ENCODE assay signal across 12 mouse cellular contexts in the genomic region with DNA sequence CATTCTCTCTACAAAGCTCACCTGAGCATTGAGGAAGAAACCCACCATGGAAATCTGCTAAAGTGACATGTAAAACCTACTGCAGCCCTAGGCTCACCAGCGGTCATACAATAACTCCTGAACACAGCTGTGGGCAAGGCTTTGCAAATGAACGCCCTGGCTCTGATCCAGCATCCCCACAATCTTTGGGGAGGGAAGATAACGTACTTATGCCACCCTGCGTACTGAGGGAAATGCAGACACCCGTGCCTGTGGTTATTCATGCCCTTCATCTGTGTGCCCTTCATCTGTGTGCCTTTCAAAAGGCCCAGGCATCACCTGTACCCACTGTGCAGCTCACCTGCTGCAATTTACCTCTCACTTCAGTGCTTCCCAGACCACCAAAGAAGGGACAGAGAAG. TPM values are rescaled to one million over a fixed set of nuclear protein-coding genes. Genes with fewer than 3 reads are reported as not detected.
A peak's percentile ranks its signal among the peaks of the same experiment; 100 is the strongest.
DNase-seq lines count a peak whose midpoint lies in the region; ATAC-seq and TF ChIP-seq lines count a peak whose summit lies in the region.
"Had no signal": no experiment of that assay in that cellular context is flagged by ENCODE, and none has a peak within 500 bp of the region (broad histone marks: within the 10 kb centered on the region; RNA-seq: fewer than 3 reads in every experiment).

No protein-coding gene starts in this region.

- H3K9ac ChIP-seq in hindbrain, embryonic 16.5 days (ENCODE audit: low read depth, low read length) = no peak overlapping the region
- no peak overlapping the region for H3K9ac ChIP-seq in hindbrain, postnatal 0 days (replicated peaks; ENCODE audit: low read length)
- no peak overlapping the region for H3K9ac ChIP-seq in intestine, embryonic 16.5 days (ENCODE audit: low read depth, low read length)
- no peak overlapping the region for H3K9ac ChIP-seq in stomach, embryonic 15.5 days
- H3K9ac ChIP-seq: embryonic facial prominence, embryonic 12.5 days had no signal

- DNase-seq in hindbrain, postnatal 0 days (ENCODE audit: low spot score) = no peak
- DNase-seq in testis, postnatal 10 days (ENCODE audit: low spot score) = peak; percentile 52
- no peak for DNase-seq in testis, postnatal 14 days (ENCODE audit: low spot score)
- DNase-seq in left cerebral cortex, adult 18-20 months (ENCODE audit: low spot score in 2 of 2) = no peak
- no peak for DNase-seq in lung, postnatal 4 days
- DNase-seq: adrenal gland, postnatal 25 days; cerebellum, adult 8-10 months had no signal

- H3K27me3 ChIP-seq in hindbrain, embryonic 16.5 days (replicated peaks; ENCODE audit: control insufficient read depth, insufficient read depth, low read length) = no peaks in the 10 kb centered on the region
- no peaks in the 10 kb centered on the region for H3K27me3 ChIP-seq in hindbrain, postnatal 0 days (ENCODE audit: insufficient read depth, low read length)
- no peaks in the 10 kb centered on the region for H3K27me3 ChIP-seq in intestine, embryonic 16.5 days (replicated peaks; ENCODE audit: control insufficient read depth, insufficient read depth, low read length)
- no peaks in the 10 kb centered on the region for H3K27me3 ChIP-seq in stomach, embryonic 15.5 days (replicated peaks)
- H3K27me3 ChIP-seq: embryonic facial prominence, embryonic 12.5 days had no signal

- no peak overlapping the region for H3K4me2 ChIP-seq in hindbrain, embryonic 16.5 days (ENCODE audit: low read length)
- H3K4me2 ChIP-seq in hindbrain, postnatal 0 days (ENCODE audit: low read depth, low read length) = no peak overlapping the region
- H3K4me2 ChIP-seq in intestine, embryonic 16.5 days (ENCODE audit: low read depth, low read length) = no peak overlapping the region
- H3K4me2 ChIP-seq in stomach, embryonic 15.5 days = no peak overlapping the region
- H3K4me2 ChIP-seq: embryonic facial prominence, embryonic 12.5 days had no signal

- H3K27ac ChIP-seq in hindbrain, embryonic 16.5 days (ENCODE audit: low read depth, low read length) = no peak overlapping the region
- no peak overlapping the region for H3K27ac ChIP-seq in hindbrain, postnatal 0 days
- no peak overlapping the region for H3K27ac ChIP-seq in intestine, embryonic 16.5 days (ENCODE audit: low read length)
- H3K27ac ChIP-seq in stomach, embryonic 15.5 days = no peak overlapping the region
- H3K27ac ChIP-seq: embryonic facial prominence, embryonic 12.5 days had no signal

- 0 out of 2 replicates have a peak, but pooled peaks have one; percentile 5 for ATAC-seq in hindbrain, embryonic 16.5 days
- no peak for ATAC-seq in hindbrain, postnatal 0 days
- ATAC-seq in intestine, embryonic 16.5 days = peak; percentile 32; the same call in 1 of the 2 replicates
- ATAC-seq in stomach, embryonic 15.5 days (ENCODE audit: insufficient read depth, low FRiP score, low read depth) = peak; percentile 39; the same call in 1 of the 2 replicates
- ATAC-seq: lung, postnatal 0 days had no signal

- 49% methylated on average over 5 of the region's 5 CpGs for WGBS in hindbrain, embryonic 16.5 days
- WGBS in hindbrain, postnatal 0 days = 45% methylated on average over 5 of the region's 5 CpGs
- 55% methylated on average over 5 of the region's 5 CpGs for WGBS in intestine, embryonic 16.5 days
- WGBS in stomach, embryonic 15.5 days = 53% methylated on average over 5 of the region's 5 CpGs

- H3K36me3 ChIP-seq in hindbrain, embryonic 16.5 days (ENCODE audit: control insufficient read depth, insufficient read depth, low read length) = no peaks in the 10 kb centered on the region
- no peaks in the 10 kb centered on the region for H3K36me3 ChIP-seq in hindbrain, postnatal 0 days (ENCODE audit: insufficient read depth, low read length)
- H3K36me3 ChIP-seq in intestine, embryonic 16.5 days (ENCODE audit: control insufficient read depth, insufficient read depth, low read length) = no peaks in the 10 kb centered on the region
- H3K36me3 ChIP-seq in stomach, embryonic 15.5 days = no peaks in the 10 kb centered on the region
- H3K36me3 ChIP-seq: embryonic facial prominence, embryonic 12.5 days had no signal

- H3K9me3 ChIP-seq in hindbrain, embryonic 16.5 days (ENCODE audit: control insufficient read depth, low read length) = no peaks in the 10 kb centered on the region
- H3K9me3 ChIP-seq in hindbrain, postnatal 0 days (ENCODE audit: low read length) = no peaks in the 10 kb centered on the region
- H3K9me3 ChIP-seq in intestine, embryonic 16.5 days (ENCODE audit: control insufficient read depth, low read length) = no peaks in the 10 kb centered on the region
- no peaks in the 10 kb centered on the region for H3K9me3 ChIP-seq in stomach, embryonic 15.5 days
- H3K9me3 ChIP-seq: embryonic facial prominence, embryonic 12.5 days had no signal

- H3K4me1 ChIP-seq in hindbrain, embryonic 16.5 days (ENCODE audit: control insufficient read depth, insufficient read depth, low read depth, low read length) = no peaks in the 10 kb centered on the region
- H3K4me1 ChIP-seq in hindbrain, postnatal 0 days (ENCODE audit: insufficient read depth, low read length) = no peaks in the 10 kb centered on the region
- H3K4me1 ChIP-seq in intestine, embryonic 16.5 days (ENCODE audit: control insufficient read depth, insufficient read depth, low read length) = peaks cover 5% of the 10 kb centered on the region; the same call in 1 of the 2 replicates
- H3K4me1 ChIP-seq in stomach, embryonic 15.5 days = 0 out of 2 replicates have a peak, but pooled peaks cover 4% of the 10 kb centered on the region

- TF ChIP-seq CTCF in hindbrain, postnatal 0 days (IDR thresholded peaks at IDR 0.05; ENCODE audit: low read depth) = no peak

- H3K4me3 ChIP-seq in hindbrain, embryonic 16.5 days (ENCODE audit: low read length) = no peak overlapping the region
- no peak overlapping the region for H3K4me3 ChIP-seq in hindbrain, postnatal 0 days (ENCODE audit: low read length)
- H3K4me3 ChIP-seq in intestine, embryonic 16.5 days (ENCODE audit: low read length) = no peak overlapping the region
- H3K4me3 ChIP-seq in stomach, embryonic 15.5 days (replicated peaks) = no peak overlapping the region
- H3K4me3 ChIP-seq: embryonic facial prominence, embryonic 12.5 days had no signal

RNA-seq across cellular contexts. Expression of a gene that starts 41.2 kb away (rescaled TPM):
- 9.8 and 9.9 TPM in 2 replicates for polyA plus RNA-seq in hindbrain, embryonic 16.5 days (2015; fragmentation: Nextera tagmentation; extraction: Ambion mirVana)
- 16.2 and 29.0 TPM in 2 replicates for total RNA-seq in hindbrain, postnatal 0 days (2014; rRNA removed)
- polyA plus RNA-seq in hindbrain, postnatal 0 days (2015; fragmentation: Nextera tagmentation; extraction: Ambion mirVana) = 9.5 and 9.9 TPM in 2 replicates
- 7.8 and 9.7 TPM in 2 replicates for polyA plus RNA-seq in intestine, embryonic 16.5 days (2015; fragmentation: Nextera tagmentation; extraction: Ambion mirVana)
- 8.5 and 9.0 TPM in 2 replicates for polyA plus RNA-seq in stomach, embryonic 15.5 days (2015; fragmentation: Nextera tagmentation; extraction: Ambion mirVana)
- total RNA-seq in left cerebral cortex, adult 18-20 months (2021) = 10 to 100 TPM; 19.2 to 19.7 TPM
